Mouse (Mus musculus): ENCODE measurements around the gene Hpd.
"Not testable (repeated sequence)": the region's sequence is repeated elsewhere in the genome, so short reads cannot be mapped to it uniquely, and the experiment has no call there.

The Hpd gene

GRCm38 (mm10) chr5:123182651-123183050, at the start of gene Hpd:
Gene Hpd (minus strand): TSS chr5:123182727.
- DNase-seq, result no peak

DNA sequence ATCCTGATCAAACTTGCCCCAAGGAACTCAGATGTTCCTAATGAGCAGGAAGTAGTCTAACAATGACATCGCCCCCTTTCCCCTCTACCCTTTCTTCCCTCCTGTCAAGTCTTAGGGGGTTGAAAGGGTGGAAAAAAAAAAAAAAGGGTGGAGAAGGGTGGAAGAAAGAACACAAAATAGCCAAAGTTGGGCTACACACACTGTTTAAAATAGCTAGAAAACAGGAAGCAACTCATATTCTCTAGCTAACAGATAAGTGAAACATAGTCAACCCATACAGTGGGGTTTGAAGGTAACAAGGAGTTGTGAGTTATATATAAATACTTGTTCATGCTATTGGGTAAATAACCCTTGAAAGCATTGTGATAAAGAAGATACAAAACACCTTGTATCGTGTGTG, 49.7 kb upstream of the Hpd start:
- DNase-seq, result no peak

- peak in 1 of 2 experiments; percentile 11 for DNase-seq
These were observed 46.8 kb upstream of the Hpd start for GRCm38 (mm10) chr5:123229296-123229695.

DNA sequence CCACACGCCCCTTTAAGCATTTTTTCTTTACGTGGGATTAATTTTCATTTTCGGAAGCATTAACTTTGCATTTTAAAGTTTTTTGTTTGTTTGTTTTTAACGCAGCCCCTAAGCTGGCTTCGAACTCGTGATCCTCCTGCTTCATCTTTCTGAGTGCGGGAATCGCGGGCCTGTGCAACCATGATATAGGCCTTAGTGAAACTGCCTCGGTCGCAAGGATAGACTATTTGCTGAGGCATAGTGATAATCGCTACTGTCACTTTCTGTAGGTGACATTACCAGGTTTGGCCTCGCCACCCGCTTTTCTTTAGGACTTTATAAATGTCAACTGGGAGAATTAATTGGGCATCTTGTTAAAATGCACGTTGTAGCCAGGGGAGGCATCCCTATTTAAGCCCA, 46.0 kb upstream of the Hpd start:
- no peak for DNase-seq

DNA sequence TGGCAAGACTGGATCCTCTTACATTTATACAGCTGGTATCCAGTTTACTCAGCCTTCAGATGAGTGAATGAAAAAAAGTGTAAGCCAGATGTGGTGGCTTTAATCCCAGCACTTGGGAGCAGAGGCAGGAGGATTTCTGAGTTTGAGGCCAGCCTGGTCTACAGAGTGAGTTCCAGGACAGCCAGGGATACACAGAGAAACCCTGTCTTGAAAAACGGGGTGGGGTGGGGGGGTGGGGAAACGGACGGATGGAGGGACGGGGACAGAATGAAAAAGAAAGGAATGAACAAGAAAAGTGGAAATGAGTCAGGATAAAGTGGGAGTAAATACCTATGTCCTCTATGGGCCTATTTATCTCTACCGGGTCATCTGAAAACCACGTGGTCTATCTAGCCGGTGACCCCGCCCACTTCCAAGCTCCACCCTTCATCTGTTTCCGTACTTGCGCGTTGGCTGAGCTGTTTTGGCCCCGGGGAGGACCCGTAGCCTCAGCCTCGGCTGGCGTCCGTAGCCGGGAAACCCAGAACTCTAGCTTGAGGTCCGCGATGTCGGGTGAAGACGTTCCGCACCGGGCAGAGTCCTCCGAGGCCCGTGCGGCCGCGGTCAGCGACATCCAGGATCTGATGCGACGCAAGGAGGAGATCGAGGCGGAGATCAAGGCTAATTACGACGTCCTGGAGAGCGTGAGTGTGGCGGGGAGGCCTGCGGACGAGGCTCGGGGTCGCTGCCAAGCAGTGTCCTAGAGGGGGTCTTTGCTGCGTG, 45.4 kb upstream of the Hpd start:
- peak; percentile 95 to 97 for DNase-seq

GRCm38 (mm10) chr5:123226851-123227250, 44.3 kb upstream of the Hpd start:
- DNase-seq, result no peak

GRCm38 (mm10) chr5:123223861-123224260, 41.3 kb upstream of the Hpd start:
- not testable (repeated sequence) for DNase-seq

DNA sequence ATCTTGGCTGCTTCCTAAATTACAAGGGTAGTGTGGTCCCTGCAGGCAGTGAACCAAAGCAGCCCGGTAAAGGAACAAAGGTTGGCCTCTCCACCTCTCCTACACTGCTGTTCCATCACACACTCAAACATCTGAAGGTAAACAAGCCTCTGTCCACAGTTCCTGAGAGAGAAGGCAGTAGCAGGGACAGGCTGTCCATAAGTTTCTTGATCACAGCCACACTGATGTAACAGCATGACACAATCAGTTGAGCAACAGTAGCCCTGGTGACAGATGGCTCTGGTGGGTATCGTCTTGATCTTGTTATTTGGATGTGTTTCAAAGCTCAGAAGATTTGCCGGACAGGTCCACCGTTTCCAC, 40.5 kb upstream of the Hpd start:
- DNase-seq, result no peak

DNA sequence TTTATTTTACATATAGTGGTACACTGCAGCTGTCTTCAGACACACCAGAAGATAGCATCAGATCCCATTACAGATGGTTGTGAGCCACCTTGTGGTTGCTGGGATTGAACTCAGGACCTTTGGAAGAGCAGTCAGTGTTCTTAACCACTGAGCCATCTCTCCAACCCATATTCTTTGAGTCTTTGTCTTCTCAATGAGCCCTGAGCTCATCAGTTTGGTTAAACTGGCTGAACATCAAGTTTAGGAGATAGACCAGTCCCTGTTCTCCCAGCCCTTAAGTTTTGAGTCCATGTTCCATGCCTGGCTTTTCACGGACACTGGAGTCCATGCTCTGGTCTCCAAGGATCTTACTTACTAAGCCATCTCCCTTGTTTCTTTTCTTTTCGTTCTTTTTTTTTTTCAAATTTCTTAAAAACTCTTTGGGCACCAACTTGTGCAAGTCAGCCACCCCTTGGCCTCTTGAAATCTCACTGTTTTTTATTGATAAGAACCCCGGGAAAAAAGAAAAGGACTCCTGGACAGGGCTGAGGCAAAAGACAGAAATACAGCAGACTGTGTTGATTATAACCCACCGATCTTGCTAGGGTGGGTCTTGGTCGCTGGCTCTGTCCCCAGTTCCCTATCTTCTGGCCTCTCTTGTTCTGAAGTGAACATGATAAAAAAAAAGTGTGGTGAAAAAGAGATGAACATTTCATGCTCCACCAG, 40.0 kb upstream of the Hpd start:
- not testable (repeated sequence) for DNase-seq

DNA sequence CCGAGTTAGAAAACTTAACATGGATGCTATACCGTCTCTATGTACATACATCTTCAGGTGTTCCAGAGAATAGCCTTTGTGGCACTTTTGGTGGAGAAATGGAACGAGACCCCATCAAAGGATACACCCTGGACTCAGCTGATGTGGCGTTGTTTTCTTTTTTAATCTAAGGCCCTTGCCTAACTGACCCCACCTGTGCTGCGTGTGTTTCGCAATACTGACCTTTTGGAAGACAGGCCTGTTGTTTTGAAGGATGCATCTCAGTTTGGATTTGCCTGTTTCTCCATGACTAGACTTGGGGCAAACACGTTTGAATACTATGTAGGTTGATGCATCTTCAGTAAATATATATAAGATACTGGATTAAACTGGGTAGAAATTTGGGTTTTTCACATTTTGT, 21.1 kb upstream of the Hpd start:
- not testable (repeated sequence) for DNase-seq

- DNase-seq, result not testable (repeated sequence)
These were observed 20.2 kb upstream of the Hpd start for GRCm38 (mm10) chr5:123202771-123203170.

DNA sequence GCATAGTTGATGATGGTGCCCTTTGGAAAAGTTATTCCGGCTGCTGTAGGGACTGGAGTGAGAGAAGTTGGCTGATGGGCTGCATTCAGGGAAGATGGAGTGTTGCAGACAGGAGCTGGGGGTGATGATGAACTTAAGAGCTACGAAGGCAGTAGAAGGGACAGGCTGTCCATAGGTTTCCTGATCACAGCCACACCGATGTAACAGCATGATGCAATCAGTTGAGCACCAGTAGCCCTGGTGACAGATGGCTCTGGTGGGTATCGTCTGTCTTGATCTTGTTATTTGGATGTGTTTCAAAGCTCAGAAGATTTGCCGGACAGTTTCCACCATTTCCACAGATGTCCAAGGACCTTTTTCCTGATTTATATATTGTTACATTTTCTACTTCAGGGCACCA, 19.5 kb upstream of the Hpd start:
- DNase-seq, result no peak

DNA sequence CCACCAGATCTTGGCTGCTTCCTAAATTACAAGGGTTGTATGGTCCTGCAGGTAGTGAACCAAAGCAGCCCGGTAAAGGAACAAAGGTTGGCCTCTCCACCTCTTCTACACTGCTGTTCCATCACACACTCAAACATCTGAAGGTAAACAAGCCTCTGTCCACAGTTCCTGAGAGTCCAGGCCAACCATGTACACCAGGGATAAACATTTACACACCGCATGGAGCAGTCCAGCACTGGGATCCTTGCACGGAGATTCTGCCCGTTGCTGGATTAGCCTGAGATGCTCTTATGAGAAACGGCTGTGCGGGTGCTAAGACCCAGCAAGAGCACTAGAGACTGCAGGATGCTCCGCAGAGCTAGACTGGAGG, 19.0 kb upstream of the Hpd start:
- DNase-seq, result no peak

- not testable (repeated sequence) for DNase-seq
These were observed 18.4 kb upstream of the Hpd start for GRCm38 (mm10) chr5:123200816-123201522.

DNA sequence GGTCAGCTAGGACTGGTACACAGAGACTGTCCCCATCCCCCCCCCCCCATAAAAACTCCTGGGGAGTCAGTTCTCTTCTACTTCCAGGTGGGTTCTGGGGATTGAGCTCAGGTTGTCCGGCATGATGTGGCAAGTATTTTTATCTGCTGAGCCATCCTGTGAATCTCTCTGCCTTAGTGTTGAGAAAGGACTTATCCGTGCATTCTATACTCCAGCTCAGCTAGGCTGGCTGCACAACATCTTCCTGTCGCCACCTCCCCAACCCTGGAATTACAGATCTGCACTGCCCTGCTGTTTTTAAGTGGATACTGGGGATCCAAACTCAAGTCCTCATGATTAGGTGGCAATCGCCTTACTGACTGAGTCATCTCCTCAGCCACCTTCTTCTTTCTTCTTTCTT, 16.0 kb upstream of the Hpd start:
- no peak for DNase-seq

- DNase-seq, result no peak
These were observed 14.2 kb upstream of the Hpd start for GRCm38 (mm10) chr5:123196746-123197145.

GRCm38 (mm10) chr5:123195500-123196000, 13.0 kb upstream of the Hpd start:
- DNase-seq, result no peak

GRCm38 (mm10) chr5:123194856-123195255, 12.3 kb upstream of the Hpd start:
- DNase-seq, result no peak

GRCm38 (mm10) chr5:123193436-123193835, 10.9 kb upstream of the Hpd start:
- no peak for DNase-seq

GRCm38 (mm10) chr5:123192606-123193150, 10.2 kb upstream of the Hpd start:
- no peak for DNase-seq

DNA sequence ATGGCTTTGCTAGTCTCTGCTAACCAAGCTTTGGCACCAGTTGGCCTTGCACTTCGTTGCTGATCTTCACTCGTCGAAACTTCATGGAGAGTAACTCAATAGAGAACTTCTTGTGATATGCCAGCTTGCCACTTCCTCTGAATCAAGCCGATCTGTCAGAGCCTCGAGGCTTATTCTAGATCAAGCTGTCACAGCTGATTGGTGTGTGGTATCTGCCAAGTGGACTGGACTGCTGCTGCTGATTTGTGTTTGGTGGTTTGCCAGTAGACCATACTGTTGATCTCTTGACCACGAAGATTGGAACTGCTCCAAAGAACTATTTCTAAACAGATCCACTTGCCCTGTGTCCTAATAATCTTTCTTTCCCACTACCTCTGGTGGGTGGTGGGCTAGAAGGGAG, 8.9 kb upstream of the Hpd start:
- no peak for DNase-seq

DNA sequence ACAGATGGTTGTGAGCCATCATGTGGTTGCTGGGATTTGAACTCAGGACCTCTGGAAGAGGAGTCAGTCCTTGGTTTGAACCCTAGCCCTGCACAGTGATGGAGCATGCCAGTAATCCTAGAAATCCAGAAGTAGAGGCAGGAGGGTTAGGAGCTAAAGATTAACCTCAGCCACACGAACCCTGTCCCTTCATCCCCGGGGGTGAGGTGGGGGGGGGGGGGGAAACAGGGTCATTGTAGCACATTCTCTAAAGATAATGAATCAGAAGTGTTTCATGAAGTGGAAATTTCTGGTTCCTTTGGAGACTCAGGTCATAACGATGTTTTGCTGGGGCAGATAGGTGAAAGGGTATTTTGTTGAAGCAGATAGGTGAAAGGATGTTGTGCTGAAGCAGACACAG, 8.4 kb upstream of the Hpd start:
- no peak for DNase-seq

DNA sequence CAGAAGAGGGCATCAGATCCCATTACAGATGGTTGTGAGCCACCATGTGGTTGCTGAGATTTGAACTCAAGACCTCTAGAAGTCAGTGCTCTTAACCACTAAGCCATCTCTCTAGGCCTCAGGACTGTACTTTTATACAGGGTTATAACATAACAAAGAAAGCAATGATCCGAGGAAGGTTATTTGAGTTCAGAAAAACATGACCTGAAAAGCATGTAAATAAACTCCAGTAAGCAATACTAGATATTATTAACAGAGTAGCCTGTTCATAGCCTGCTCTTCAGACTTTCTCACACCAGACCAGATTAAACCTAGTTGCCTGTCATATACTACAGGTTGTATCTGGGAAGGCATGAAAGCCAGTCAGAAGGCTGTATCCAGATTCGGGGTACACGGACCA, 4.8 kb upstream of the Hpd start:
- no peak for DNase-seq

DNA sequence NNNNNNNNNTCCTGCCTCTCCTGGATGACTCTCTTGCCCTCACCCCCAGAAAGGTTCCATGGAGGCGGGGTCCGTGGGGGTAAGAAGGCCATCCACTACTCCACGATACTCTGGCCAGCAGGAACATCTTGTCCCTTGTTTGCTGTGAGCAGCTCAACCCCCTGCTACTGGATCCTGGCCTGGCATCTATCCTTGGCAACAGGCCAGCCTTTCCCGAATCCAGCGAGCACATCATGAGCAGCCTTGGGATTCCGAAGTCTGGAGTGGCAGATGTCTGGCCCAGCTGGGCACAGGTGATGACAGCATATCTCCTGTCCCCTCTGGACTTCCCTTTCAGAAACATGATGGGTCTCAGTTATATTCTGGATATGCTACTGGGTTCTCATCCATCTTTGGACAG, 3.4 kb upstream of the Hpd start:
- no peak for DNase-seq
